Mouse (Mus musculus) heart, postnatal 25 days (tissue): ENCODE data around the gene 1700030K09Rik. TPM values are rescaled to one million over a fixed set of nuclear protein-coding genes. Genes with fewer than 3 reads are reported as not detected.

Experiments used
- DNase-seq: peaks from one replicate; pipeline ENCODE4 v3.0.0; 2022; ENCODE audit warnings: low spot score
- intact Hi-C: fragments of 180-260 bp; cut with DNase I; formaldehyde crosslinking; loops from one replicate; pipeline ENCODE4 v1.15.1; 2025
- total RNA-seq, 2 experiments: library from RNA; stranded (reverse); gene quantifications; 2 replicates each; pipeline ENCODE4 v1.2.3; 2021

Gene 1700030K09Rik
- total RNA-seq, 2 experiments from 2014 or later = 4.6 to 7.5 TPM

DNA sequence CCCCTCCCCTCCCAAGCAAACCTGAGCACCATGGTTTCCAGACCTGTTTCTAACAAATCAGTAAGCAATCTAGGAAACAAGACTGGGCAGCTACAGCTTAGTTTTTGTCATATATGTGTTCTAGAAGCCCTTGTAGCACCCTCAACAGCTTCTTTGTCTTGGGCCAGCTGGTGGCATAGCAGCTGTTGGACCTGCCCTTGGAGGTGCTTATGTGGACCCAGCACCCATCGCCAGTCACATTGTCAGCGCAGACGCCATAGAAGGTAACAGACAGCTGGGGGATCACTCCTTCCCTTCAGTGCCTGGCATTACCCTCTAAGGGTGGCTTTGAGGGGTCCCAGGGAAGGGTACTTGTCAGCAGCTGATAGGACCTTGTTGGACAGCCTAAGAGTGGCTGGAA, 14.1 kb downstream of the 1700030K09Rik start:
- no peak for DNase-seq
- intact Hi-C loops = no loop called here

DNA sequence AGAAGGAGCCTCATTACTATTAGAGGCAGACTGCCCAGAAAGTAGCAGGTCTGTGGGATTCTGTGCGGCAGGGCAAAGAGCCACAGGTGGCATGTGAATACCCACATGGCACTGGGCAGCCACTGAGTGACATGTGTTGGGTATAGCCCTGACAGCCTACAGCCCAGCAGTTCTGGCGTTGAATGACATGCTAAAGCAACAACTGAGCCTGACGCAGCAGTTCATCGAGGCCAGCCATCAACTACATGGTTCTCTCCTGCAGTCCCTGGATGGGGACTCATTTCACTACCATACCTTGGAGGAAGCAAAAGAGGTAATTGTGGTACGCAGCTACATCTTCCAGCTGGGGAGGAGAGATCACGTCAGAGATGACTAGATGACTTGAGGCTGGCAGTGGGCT, 14.8 kb downstream of the 1700030K09Rik start:
- intact Hi-C loops = no loop called here
- DNase-seq = no peak

DNA sequence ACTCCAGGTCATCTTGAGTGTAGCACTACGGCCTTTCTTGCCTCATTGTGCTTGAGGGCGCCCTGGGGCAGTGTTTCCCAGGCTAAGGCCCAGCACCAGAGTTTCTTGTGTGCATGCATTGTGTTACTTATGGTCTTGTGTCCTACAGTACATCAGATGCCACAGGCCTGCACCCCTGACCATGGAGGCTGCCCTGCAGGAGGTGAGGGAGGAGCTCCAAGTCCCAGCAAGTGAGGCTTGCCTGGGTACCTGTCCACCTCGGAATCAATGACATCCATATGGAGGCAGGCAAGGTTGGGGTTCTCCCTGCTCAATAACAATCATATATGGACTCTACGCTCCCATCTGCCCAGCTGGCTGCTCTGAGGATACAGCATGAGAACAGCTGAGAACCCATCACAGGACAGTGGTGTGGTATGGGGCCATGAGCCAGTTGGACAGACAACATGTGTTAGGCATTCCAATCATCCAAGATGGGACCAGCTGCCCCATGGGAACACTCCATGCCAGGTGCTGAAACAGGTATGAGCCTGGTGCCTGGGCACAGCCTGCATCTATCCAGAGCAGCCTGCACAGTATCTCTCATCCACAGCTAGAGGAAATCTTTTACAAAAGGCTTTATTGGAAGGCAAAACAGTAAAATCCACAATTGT, 16.3 kb downstream of the 1700030K09Rik start:
- intact Hi-C loops = no loop called here
- DNase-seq = no peak

DNA sequence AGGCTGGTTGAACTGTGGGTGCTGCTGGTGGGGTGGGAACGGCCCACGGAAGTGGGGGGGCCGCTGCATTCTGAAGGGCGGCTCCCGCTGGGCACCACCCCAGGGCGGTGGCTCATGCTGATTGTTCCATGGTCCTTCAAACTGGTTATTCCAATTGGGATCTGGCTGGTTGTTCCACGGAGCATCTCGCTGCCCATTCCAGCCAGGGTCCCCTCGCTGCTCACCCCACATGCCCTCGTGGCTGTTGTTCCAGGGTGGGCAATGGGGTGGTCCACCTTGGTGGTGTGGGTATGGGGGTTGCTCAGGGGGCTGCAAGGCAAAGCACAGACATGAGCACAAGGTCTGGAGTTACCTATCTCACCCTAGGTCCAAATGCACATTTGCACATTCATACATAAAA, 20.5 kb downstream of the 1700030K09Rik start:
- no peak for DNase-seq
- intact Hi-C loops = no loop called here

DNA sequence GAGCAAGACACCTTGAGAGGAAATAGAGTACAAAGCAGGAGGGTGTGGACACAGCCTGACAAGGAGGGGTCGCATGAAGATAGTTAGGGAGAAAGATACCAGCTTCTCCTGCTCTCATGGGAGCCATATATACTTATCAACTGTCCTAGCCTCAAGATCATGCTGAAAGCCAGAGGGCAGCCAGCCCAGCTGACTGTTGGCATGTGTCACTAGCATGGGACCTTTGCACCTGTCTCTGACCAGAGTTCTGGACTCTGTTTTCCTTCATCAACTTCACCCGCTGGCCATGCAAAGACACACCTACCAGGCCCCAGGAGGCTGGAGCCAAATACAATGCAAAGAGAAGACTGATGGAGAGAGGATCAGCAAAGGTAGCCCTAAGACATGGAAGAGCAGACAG, 25.6 kb downstream of the 1700030K09Rik start:
- intact Hi-C loops = no loop called here
- DNase-seq = no peak

DNA sequence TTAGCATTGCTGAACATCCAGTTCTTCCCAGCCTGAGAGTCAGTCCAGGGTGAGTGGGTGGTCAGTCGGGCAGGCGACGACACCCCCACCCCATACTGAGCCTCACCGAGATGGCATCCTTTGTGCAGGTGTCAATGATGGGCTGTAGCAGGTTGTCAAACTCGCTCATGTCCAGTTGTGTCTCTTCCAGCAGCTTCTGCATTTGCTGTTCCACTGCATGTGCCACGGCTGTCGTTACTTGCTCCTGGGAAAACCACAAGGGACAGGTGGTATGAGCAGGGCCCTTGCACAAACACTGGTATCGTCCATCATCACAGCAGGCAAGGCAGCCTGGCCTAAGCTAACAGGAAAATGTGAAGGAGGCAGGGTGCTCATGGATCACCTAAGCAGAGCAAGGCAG, 26.3 kb downstream of the 1700030K09Rik start:
- no peak for DNase-seq
- intact Hi-C loops = loop anchor here (10.0 kb wide), 1 partner anchor 225 kb away; the partner anchor contains the start of gene Ap1m1

DNA sequence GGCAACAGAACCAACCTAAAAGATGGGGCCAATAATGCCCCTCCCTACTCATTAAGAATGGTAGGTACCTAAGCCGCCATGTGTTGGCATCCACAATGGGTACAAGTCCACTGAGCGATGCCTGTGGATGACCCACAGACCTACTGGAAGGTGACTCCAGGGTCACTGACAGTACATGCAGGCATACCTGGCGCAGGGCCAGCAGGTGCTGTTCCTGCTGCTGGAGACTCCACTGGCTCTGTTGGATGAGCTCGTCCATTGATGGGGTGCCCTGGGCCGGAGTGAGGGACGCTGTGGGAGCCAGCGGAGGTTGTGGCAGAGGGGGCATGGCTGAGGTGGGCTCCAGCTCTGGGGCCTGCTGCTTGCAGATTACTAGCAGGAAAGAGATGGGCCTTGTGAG, 27.0 kb downstream of the 1700030K09Rik start:
- intact Hi-C loops = loop anchor here (10.0 kb wide), 1 partner anchor 226 kb away; the partner anchor contains the start of gene Ap1m1
- no peak for DNase-seq

DNA sequence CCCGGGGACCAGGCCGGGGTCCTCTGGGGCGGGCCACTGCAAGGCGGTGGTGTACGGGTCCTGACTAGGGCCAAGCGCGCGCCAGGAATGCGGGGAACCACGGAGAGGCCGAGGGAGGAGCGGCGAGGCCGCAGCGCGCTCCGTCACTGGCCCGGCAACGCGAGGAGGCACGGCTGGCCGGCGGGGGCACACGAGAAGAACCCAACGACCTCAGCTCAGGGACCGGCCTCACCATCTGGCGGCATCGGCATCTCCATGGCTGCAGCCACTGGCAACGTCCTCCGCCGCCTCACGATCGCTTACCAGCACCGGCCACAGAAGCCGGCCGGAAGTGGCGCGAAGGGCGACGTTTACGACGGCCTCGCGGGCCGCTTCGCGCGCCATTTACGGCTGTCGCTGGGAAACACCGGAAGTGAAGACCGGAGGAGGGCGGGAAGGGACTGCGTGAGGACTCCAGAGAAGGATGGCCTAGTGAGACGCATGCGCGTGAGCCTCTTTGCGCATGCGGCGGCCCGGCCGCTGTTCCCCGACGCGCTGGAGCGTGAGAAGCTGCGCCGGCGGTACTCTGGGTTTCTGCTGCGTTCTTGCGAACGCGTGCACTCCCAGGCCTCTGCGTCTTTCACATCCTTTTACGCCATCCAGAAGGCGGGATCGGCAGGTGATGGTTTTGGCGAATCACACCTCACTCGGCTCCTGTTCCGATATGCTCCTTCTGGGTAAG, 31.3 kb downstream of the 1700030K09Rik start, which contains the start of gene Cherp:
Cherp (minus strand) TSS at position 401 of the 721 bp plus-strand sequence.
- intact Hi-C loops = loop anchor here (1.0 to 10.0 kb wide), 2 partner anchors 17 to 230 kb away; partner anchors contain the start of genes Ap1m1 and Slc35e1
- DNase-seq = peak; percentile 96

DNA sequence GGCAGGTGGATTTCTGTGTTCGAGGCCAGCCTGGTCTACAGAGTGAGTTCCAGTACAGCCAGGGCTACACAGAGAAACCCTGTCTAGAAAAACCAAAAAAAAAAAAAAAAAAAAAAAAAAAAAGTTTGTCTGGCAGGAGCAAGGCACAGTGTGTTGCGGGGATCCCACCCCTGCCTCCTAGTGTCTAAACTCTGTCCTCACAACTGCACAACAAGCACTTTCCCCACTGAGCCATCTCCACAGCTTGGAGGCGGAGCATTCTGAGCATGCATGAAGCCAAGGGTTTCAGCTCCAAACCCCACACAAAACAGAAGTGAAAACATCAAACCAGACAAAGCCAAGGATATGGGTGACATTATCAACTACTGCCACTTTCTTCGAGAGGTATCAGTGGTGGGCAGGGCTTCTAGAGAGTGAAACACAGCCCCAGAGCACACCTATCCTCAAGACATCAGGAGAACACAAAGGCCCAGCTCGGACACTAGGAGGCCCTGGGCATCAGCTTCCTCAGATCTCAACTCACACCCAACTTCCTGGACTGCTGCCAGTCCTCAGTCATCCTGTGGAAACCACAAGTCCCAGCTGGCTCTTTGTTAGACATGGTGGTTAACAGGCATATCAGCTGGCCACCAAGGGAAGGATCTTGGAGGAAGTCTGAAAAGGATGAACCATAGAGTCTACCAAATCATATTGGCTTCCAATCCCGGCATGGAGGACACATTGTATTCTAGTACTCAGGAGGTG, 41.9 kb downstream of the 1700030K09Rik start:
- intact Hi-C loops = no loop called here
- DNase-seq = peak; percentile 36

DNA sequence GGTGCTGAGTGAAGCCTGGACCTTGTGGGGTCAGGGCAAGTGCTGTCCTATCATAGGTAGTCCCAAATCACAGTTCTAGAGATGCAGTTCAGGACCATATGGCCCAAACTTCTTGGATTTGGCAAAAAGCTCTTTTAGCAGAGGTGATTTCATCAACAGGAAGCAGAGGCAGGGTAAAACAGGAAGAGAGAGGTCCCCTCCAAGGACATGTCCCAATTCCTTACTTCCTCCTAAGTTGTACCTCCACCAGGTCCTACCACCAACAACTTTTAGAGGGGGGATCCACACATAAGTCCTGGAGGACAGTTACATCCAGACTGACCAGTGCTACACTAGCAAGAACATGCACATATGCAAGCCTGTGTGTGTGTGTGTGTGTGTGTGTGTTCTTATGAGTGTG, 43.3 kb downstream of the 1700030K09Rik start:
- no peak for DNase-seq
- intact Hi-C loops = no loop called here

DNA sequence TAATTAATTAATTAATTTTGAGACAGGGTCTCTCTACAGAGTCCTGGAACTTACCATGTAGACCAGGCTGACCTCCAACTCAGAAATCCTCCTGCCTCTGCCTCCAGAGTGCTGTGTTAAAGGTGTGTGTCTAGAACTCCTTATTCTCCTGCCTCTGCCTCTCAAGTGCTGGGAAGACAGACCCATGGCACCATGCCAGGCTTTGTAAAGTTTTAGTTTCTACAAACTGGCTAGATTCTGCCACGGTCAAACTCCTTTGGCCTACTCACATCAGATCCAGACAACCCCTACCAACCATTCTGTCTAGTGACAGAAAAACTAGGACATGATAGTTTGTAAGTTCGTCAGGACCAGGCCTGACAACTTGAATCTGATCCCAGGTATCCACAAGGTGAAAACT, 47.3 kb downstream of the 1700030K09Rik start:
- intact Hi-C loops = no loop called here
- DNase-seq = no peak

DNA sequence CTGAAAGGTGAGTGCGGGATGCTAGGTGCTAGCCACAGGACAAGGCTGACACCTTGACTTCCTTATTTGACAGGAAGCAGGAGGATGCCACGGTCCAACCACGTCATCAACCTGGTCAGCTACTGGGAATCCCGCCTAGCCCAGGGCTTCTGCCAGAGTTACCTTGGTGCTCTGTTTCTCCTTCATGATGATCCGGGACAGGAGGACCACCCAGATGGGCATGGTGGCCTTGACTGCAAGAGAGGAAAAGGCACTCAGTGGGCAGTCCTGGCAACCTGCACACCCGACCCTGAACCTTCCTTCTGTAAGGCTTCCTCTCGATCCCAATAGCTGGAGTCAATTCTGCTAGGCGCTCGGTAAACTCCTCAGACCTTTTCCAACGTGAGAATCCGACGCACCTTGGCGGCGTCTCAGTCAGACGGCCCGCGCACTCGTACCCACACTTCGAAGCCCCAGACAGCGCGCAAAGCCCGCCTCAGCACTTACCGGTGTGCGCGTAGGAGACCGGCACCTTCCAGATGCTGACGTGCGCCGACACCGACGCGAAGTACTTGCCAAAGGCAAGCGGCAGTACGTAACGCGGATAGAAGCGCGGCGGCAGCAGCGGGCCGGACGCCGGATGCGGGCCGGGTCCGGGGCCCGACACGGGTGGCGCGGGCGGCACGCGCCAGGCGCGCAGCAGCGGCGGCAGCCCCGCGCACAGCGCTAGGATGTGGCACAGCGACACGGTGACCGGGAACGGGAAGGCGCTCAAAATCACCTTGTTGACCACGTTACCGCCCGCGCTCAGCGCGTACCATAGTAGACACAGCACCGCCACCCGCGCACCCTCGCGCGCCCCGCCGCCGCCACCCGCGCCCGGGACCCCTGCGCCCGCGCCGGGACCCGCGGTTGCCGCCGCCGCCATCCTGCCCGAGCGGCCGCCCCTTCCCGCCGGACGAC, 48.3 kb downstream of the 1700030K09Rik start, which contains the start of gene Slc35e1:
Slc35e1 (minus strand) TSS at position 935 of the 942 bp plus-strand sequence.
- intact Hi-C loops = loop anchor here (1.0 kb wide), 2 partner anchors 17 to 56 kb away; partner anchors contain the start of genes Cherp and Med26
- DNase-seq = no peak

DNA sequence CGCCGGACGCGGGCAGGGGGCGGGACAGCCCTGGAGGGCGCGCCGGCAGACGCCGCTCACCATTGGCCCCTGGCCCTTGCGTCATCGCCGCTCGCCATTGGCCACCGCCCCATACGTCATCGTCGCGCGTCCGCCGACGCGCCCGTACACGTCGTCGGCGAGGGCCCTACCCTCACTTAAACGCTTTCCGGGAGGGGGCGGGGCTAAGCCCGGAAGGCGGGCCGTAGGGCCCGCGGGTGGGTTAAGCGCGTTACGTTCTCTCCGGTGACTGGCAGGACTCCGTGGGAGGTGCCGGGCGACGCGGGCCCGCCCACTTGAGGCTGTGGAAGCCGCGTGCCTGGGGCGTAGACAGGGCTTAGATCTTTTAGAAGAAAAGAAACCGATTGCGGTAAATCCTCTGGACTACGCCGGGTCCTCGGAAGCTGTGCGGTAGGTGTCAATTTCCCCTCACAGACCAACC, 49.0 kb downstream of the 1700030K09Rik start:
- intact Hi-C loops = loop anchor here (1.0 kb wide), 2 partner anchors 17 to 56 kb away; partner anchors contain the start of genes Cherp and Med26
- peak; percentile 99 for DNase-seq

DNA sequence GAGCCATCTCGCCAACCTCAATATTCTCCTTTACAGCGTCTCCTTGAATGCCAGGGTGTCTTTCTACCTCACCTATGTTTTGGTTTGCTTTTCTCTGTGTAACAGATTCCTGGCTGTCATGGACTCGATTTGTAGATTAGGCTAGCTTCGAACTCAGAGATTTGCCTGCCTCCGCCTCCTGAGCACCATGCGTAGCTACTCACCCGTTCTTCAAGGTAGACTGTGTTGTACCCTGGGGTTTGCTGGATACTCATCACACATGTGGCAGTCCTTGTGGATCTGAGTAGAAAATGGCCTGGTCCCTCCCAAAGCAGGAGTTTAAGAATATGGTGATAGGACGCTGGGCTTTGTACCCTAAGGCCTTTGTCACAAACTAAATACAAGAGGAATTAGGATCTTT, 49.7 kb downstream of the 1700030K09Rik start:
- intact Hi-C loops = no loop called here
- no peak for DNase-seq

DNA sequence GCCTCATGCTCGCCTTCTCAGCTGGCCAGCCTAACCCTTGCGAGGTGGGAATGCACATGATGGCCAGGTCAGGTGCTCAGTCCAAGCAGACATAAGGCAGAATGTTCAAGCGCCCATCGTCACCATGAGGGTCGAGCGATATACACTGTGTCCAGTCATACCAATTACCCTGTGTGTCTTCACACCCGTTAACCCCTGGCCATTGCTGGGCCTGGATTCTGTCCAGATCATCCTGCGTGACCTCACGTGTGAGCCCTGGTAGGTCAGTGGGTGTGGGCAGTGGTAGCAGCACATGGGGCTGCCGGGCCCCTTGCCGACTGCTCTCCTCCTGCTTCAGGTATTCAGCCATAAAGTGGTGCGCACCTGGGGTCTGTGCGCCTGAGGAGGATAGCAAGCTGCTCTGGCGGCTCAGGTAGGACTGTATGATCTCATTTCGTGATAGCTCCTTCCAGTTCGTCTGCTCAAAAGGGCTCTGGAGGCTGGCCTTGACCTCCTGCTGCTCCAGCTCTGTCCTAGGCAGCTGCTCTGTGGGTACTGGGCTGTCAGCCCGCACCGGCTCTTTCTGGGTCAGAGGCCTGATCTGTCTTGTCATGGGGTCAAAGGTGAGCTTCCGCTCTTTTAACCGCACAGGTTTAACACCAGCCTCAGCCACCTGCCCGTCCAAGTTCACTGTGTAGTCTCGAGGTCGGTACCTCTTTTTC, 51.9 kb downstream of the 1700030K09Rik start:
- no peak for DNase-seq
- intact Hi-C loops = loop anchor here (2.0 kb wide), 1 partner anchor 77 kb away; the partner anchor contains the start of gene Tmem38a

DNA sequence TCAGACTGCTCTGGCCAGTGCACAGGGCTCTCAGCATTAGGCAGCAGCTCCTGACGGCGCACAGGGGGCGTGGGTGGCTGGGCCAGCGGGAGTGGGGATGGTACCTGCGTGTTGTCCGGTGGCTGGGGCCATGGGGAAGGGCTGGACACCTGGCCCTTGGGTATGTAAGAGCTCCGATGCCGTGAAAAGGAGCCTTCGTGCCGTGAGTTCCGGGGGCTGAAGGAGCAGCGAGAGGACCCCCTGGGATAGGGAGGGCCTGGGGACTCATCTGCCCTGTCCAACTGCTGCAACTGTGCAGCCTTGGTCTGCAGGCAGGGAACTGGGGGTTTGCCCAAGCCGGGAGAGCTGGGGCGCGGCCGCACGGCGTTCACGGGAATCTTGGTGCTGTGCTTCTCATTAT, 52.5 kb downstream of the 1700030K09Rik start:
- intact Hi-C loops = no loop called here
- no peak for DNase-seq

DNA sequence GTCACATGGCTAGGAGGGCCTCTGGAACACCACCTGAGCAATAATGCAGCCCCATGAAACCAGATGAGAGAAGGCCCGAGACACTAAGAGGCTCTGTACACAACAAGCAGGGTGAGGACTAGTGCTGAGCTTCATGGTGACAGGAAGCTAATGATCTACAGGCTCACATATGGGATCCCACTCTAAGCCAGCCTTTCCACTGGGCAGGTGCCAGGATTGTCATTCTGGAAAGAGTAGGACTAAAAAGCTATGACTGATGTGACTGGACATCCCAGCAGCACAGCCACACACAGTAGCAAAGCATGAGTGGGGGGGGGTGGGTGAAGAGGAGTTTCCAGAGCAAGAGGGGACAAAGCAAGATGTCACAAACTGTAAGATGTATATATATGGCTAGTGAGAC, 54.2 kb downstream of the 1700030K09Rik start:
- intact Hi-C loops = no loop called here
- no peak for DNase-seq

DNA sequence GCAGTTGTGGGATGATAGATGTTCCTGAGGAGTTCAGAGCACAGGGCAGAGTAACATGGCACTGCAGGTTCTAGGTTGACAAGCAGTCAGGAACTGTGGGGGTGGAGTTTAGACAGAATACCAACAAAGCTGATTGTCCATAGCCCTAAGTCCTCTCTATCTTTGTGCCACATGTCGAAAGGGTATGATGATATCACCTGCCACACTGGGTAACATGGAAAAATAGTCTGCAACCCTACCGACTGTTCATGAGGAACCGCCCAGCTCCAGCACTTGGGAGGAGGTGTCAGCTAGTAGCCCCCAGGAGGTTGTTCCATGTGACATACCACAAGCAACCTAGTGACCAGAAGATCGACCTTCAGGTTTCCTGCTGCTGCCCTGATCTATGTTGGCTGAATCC, 54.8 kb downstream of the 1700030K09Rik start:
- DNase-seq = no peak
- intact Hi-C loops = no loop called here
